Mouse (Mus musculus) kidney, adult 2 months (tissue): Measurements from ENCODE around the gene Ikzf2. TPM values are rescaled to one million over a fixed set of nuclear protein-coding genes. Genes with fewer than 3 reads are reported as not detected.

Source experiments
- DNase-seq: peaks from one replicate; pipeline ENCODE4 v3.0.0; 2021
- H3K27ac ChIP-seq: fragments of 200-500 bp; 2 replicates; pipeline ENCODE4 v1.5.1; 2012; ENCODE audit warnings: low read depth, low read length, control low read depth, inconsistent platforms; ENCODE audit not compliant: insufficient read depth
- H3K27me3 ChIP-seq: fragments of 200-500 bp; replicated peaks from 2 replicates; pipeline ENCODE4 v1.6.1; 2012; ENCODE audit warnings: mild to moderate bottlenecking, moderate library complexity, low read length, inconsistent platforms; ENCODE audit not compliant: control insufficient read depth, insufficient read depth
- H3K36me3 ChIP-seq: fragments of 200-500 bp; 2 replicates; pipeline ENCODE4 v1.6.1; 2012; ENCODE audit warnings: mild to moderate bottlenecking, moderate library complexity, low read length, inconsistent platforms; ENCODE audit not compliant: control insufficient read depth, insufficient read depth
- H3K4me1 ChIP-seq: fragments of 200-500 bp; 2 replicates; pipeline ENCODE4 v1.6.1; 2011; ENCODE audit warnings: low read length; ENCODE audit not compliant: control insufficient read depth, insufficient read depth
- H3K4me3 ChIP-seq: fragments of 200-500 bp; 2 replicates; pipeline ENCODE4 v1.5.1; 2011; ENCODE audit warnings: mild to moderate bottlenecking, low read depth, low read length, control low read depth; ENCODE audit not compliant: insufficient read depth
- CTCF ChIP-seq: fragments of 200-500 bp; conservative IDR thresholded peaks from 2 replicates; pipeline ENCODE4 v1.5.1; 2011; ENCODE audit warnings: low read depth, mild to moderate bottlenecking, control low read depth, low read length, moderate library complexity, mixed read lengths; ENCODE audit not compliant: insufficient read depth, insufficient read length
- POLR2A ChIP-seq: fragments of 200-500 bp; IDR thresholded peaks from one replicate; pipeline ENCODE4 v1.6.1; 2011; ENCODE audit warnings: low read depth, low read length, control low read depth
- WGBS: fragments of 180-500 bp; shearing (Covaris S2); methylation state at CpG from one replicate; pipeline ENCODE4 v1.1.7; 2018; 5-methylcytosine and 5-hydroxymethylcytosine counted together
- polyA plus RNA-seq: library from polyadenylated mRNA; depleted of rRNA; stranded (reverse); fragments of >200 nt; gene quantifications from 2 replicates; pipeline ENCODE4 v1.2.3, GENCODE M21; 2012

Gene Ikzf2
- polyA plus RNA-seq, 1 experiment = 1.5 TPM

DNA sequence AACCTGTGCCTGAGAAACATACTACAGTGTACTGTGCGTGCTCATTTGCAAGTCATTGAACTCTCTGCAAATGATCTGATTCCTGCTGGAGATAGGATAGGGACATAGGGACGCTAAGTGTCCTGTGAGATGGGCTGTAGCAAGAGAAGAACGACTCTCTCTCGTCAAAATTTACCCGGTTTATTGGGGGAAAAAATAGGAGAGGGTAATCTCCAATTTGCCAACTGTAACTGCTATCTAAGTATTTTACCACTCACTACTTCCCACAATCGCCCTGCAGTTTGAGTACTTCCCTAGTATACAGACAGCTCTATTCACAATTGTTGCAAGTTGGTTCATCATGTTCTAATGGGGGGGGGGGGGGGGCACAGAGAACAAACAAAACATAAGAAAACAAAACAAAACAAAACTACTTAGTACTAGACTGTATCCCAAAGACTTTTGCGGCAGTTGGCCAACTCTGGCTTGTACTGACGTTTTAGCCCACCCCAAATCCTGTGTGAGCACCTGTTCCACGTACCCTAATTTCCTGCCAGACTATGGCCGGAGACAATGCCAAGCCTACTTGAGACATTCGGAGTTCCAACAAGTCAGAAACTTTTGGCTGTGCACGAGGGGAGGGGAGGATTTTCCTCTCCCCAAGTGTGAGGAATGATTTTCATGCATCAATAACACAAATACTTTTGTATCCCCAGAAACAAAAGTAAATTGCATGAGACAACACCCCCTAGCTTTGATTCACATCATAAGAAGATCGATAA lies 2.6 kb downstream of the Ikzf2 start:
- Histone ChIP-seq H3K36me3 (no peaks in the 10 kb centered on the region), H3K27ac (no peak overlapping the region), H3K27me3 (no peaks in the 10 kb centered on the region), H3K4me1 (no peaks in the 10 kb centered on the region), H3K4me3 (no peak overlapping the region)
- WGBS = 40% methylated on average over 13 of the region's 13 CpGs
- DNase-seq = no peak
- TF ChIP-seq POLR2A = no peak
- TF ChIP-seq CTCF = no peak

DNA sequence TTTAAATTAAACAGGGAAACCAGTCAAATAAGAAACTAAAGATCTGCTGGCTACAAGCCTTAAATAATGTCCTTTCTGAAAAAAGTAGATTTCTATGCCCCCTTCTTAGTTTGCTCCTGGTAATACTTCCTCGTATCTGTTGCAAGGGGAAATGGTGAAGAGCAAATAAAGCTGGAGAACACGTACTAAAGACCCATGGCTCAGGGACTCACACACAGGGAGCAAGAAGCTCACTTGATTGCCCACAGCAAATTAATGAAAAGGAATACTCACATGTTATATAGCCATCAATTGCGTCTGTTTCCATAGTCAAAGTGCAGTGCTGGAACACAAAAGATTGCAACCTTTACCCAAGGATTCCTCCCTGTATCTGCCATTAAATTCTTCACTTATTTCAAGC lies 3.2 kb downstream of the Ikzf2 start:
- Histone ChIP-seq H3K27me3 (no peaks in the 10 kb centered on the region), H3K4me3 (no peak overlapping the region), H3K36me3 (no peaks in the 10 kb centered on the region), H3K27ac (no peak overlapping the region), H3K4me1 (no peaks in the 10 kb centered on the region)
- WGBS = 77% methylated on average over 3 of the region's 3 CpGs
- no peak for TF ChIP-seq POLR2A
- TF ChIP-seq CTCF = no peak
- DNase-seq = no peak

DNA sequence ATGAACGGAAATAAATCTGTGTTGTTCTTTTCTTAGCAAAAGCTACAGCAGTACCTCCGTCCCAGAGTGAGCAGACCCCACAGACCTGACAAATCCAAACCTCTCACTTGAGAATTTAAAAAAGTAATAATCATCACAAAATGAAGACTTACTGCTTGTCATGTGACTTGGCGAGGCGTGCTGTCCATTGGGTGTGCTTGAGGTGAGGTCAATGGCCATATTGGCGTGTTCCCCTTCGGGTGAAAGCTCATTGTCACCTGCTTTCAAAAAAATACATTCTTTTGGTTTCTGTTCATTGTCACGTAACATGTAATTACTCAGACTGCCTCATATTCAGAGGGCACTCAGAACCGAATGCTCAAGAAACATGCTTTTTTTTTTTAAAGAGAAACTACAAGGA lies 4.0 kb downstream of the Ikzf2 start:
- Histone ChIP-seq H3K4me3 (no peak overlapping the region), H3K27me3 (no peaks in the 10 kb centered on the region), H3K4me1 (no peaks in the 10 kb centered on the region), H3K27ac (no peak overlapping the region), H3K36me3 (no peaks in the 10 kb centered on the region)
- WGBS = 87% methylated on average over 8 of the region's 8 CpGs
- no peak for DNase-seq
- TF ChIP-seq CTCF = no peak
- TF ChIP-seq POLR2A = no peak

DNA sequence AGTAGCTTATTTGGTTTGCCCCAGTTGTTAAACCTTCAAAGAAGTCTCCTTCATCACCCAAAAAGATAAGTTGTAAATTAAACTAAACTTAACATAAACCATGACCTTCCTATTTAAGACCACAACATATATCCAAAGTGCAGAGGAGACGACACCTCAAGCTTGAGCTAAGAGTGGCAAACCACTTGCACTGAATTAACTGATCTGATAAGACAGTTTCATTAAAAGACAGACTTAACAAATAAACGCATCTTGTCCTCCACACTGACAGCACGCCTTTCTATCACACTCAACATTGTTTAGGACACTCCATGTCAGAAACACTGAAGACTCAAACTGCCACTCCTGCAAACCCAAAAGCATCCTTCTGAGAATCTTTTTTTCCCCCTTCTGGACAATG lies 4.8 kb downstream of the Ikzf2 start:
- no peak for TF ChIP-seq POLR2A
- TF ChIP-seq CTCF = no peak
- 90% methylated on average over 3 of the region's 3 CpGs for WGBS
- Histone ChIP-seq H3K27me3 (no peaks in the 10 kb centered on the region), H3K4me1 (no peaks in the 10 kb centered on the region), H3K27ac (no peak overlapping the region), H3K36me3 (no peaks in the 10 kb centered on the region), H3K4me3 (no peak overlapping the region)
- no peak for DNase-seq

DNA sequence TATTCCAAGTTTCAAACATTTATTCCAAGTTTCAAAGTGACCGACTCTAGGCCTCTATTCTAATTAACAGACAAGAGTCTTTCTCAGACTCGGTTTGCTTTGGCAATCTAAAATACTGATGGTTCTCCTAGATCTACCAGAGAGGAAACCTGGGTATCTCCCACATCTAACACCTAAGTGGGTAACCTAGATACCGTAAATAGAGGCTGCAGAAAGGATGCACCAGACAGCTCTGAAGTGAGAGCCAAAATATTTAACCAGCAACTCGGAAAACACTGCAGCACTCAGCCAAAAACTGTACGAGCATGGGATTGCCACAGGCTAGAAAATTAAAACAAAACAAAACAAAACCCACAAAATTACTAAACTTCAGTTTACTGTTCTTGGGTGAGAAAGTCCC lies 6.0 kb downstream of the Ikzf2 start:
- H3K36me3 ChIP-seq = no peaks in the 10 kb centered on the region
- no peaks in the 10 kb centered on the region for H3K4me1 ChIP-seq
- no peak for DNase-seq
- WGBS = 74% methylated on average over 5 of the region's 5 CpGs
- no peak overlapping the region for H3K4me3 ChIP-seq
- TF ChIP-seq CTCF (no peak), POLR2A (no peak)
- no peaks in the 10 kb centered on the region for H3K27me3 ChIP-seq
- H3K27ac ChIP-seq = no peak overlapping the region

DNA sequence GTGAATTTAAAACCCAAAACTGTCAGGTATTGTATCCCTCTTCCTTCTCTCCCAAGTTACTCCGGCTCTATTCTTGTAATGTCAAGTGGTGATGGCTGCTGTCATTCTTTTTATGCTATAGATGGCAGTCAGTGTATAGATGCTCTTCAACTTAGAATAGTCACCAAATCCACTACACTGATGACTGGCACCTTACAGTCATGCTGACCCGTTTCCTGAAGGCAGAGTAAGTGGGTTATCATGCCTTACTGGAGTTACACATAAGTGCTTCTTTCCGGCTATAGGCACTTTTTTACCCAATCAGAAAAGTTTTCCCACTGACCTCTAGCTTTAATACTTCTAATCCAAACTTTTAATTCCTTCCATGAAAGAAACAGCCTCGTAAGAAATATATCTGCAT lies 6.5 kb downstream of the Ikzf2 start:
- Histone ChIP-seq H3K27me3 (no peaks in the 10 kb centered on the region), H3K36me3 (no peaks in the 10 kb centered on the region), H3K27ac (no peak overlapping the region), H3K4me3 (no peak overlapping the region), H3K4me1 (no peaks in the 10 kb centered on the region)
- WGBS = 83% methylated on average over 4 of the region's 4 CpGs
- DNase-seq = no peak
- no peak for TF ChIP-seq POLR2A

DNA sequence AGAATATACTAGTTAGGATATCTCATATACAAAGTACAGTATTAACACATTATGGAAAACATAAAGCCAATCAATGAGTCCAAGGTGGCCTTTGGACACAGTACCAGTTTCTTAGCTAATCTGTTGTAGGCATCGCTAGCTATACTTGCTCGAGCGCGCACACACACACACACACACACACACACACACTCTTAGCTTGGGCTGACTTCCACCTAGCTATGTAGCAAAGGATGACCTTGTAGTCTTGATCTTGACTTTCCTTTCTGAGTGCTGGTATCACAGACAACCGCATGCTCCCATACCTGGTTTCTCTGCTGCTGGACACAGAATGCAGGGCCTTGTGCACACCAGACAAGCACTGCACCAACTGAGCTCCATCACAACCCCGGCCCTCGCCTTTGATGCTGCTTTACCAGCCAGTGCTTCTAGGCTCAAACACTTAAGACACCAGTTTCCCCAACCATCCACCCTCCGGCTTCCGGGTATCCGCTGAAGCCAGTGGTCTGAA lies 17.1 kb downstream of the Ikzf2 start:
- no peaks in the 10 kb centered on the region for H3K27me3 ChIP-seq
- DNase-seq = no peak
- 90% methylated on average over 10 of the region's 10 CpGs for WGBS
- H3K36me3 ChIP-seq = no peaks in the 10 kb centered on the region
- H3K4me1 ChIP-seq = no peaks in the 10 kb centered on the region
- no peak overlapping the region for H3K27ac ChIP-seq
- H3K4me3 ChIP-seq = no peak overlapping the region
- no peak for TF ChIP-seq POLR2A
